Mouse (Mus musculus) monocyte, adult 2 months (primary cell): Measurements from ENCODE around the gene Ctns.

Source experiments
- DNase-seq, 2 experiments: peaks; one replicate each; pipeline ENCODE4 v3.0.0; 2022; ENCODE audit warnings: low spot score in 2 of 2, low read depth in 1 of 2

Gene Ctns

DNA sequence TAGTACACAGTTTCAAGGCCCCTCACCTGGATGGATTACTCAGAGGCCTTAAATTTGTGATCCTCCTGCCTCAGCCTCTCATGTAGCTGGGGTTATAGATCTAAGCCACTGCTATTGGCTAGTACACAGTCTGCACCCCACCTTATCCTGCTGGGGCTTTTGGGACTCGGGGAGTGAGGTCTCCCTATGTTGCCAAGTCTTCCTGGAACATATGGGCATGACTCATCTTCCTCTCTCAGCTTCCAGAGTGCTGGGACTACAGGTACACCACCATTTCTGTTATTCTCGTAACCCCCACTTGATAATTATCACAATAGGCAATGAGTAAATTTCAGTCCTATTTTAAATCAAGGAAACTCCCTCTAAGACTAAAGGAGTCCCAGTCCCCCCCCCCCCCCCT is 4.4 kb downstream of the Ctns start:
- DNase-seq = no peak

DNA sequence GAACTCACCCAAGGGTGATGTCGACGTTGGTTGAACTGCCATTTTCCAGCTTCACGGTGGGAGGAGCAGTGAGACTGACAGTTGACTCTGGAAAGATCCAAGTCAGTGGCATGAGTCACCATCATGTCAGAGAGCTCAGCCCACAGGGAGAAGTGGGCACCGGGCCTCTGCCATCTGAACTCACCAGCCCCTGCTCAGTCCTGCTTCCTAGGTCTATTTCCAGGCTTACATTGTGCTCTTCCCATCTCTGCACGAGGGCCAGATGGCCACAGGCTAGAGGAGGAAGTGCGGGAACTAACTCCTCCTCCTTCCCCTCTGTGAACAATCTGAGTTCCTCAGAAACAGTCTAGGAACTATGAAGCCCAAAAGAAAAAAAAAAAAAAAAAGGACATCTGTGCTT is 5.8 kb downstream of the Ctns start:
- peak in 1 of 2 experiments; percentile 16 for DNase-seq

DNA sequence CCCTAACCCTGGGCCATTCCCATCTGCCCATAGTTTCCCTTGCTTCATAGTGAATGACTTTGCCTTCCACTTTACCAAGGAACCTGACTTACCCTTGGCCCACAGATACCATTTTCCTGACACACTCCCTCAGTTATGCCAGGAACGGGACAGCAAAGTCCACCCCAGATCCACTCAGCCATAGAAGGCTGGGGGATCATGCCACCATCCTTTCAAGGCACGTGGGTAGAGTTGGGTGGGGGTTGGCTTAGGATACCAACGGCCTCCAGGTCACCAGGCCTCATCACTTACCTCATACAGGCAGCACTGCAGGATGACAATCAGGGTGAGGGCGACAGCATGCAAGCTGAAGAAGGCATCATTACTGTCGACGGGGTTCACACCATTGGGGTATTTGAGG is 11.6 kb downstream of the Ctns start:
- DNase-seq = no peak

DNA sequence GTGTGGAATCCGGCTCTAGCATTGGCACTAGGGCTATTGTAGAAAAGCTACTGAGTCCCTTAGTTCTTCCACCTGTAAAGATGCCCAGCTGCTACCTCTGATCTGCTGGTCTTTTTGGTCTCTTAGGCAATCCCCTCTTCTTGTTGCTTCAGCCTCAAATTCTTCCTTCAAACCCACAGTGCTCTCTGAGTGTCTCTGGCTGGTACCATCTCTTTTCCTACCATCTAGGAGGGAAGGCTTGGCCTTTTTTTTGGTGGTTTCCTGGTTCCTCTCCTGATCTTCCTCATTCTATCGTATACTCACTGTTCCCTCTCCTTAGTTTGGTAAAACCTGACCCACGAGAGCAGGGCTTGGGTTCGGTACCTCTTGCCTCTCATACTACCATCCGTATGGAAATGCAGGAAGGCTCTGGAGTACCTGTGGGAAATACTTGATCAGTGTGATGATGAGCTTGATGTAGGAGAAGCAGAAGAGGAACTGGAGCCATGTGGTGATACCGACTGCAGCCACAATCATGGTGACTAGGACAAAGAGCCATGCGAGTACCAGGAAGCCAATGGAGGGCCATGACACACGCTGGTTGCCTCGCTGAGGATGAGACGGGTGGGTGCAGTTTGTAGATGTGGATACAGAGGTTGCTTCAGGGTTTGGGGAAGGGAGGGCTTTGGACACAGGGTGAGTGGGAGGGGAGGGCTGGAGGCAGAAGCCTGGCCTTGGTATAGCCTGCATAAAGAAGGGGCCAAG is 12.8 kb downstream of the Ctns start:
- DNase-seq = no peak

DNA sequence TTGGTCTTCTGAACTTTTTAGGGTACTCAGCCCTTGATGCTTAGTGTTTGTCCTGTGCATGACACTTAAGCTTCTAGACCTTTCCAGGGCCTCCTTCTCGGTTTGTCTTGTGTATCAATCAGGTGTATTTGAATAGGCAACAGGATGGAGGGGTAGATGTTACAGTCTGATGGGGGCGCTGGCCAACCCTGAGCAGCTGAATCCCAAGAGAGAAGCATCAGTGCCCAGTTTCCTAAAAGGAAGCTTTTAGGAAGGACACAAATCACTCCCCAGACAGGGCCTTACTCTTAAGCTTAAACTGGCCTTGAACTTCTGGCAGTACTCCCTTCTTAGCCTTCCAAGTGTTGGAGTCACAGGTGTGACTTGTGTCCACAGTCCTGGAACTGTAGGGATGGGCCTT is 20.9 kb downstream of the Ctns start:
- DNase-seq = no peak

DNA sequence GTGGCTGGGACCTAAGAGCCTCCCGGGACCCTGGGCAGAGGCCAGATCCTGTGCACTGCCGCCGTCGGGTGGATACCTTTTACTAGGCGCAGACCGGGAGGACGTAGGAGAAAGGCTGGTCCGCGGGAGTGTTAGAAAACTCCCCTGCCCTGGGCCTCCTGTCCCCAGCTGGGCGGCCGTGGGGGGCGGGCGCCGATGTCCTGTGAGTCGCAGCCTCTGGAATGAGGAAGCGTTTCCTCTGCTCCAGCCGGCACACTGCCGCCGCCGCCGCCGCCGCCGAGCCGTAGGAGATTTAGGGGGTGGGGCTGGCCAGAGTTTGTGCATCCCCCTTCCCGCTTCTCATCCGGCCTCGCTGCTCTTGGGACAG is 21.4 kb downstream of the Ctns start:
- peak in 1 of 2 experiments; percentile 52 for DNase-seq

DNA sequence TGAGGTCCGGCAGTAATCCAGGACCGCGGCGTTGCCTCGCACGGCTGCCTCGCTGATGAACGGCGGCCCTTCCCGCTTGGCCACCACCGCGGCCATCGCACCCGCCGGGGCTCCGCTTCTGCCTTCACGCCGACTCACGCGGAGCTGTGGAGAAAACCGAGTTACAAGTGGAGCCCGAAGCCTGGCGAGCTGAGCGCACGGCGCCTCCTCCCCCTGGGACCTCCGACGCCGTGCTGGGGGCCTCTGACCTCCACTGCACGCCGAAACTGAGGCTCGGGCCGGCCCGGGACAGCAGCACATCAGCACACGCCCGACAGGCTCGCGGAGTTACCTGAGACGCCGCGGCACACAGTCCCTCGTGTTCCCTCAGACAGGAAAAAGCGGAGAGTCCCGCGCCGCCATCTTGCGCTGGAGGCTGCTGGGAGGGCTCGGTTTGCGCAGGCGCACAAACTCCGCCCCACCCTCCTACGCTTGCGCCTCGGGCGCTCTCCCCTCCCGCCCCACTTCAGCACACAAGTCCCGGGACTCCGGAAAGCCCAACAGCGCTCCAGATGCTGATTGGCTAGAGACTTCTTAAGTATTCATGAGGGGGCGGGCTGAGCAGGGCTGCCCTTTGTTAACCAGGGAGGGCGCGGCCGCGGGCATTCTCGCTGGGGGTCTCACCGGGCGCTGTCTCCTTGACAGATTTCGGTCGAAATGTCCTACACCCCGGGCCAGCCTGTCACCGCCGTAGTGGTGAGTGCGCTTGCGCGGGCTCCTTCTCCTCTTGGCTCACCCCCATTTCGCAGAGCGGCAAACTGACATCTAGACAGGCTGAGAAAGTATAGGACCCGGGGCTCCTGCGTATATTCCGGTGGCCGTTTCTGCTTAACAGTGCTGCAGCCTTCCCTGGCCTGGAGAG is 22.0 kb downstream of the Ctns start, which contains the start of the genes Emc6 and Tax1bp3:
TSS of gene Emc6 (minus strand) at position 430 of the 901 bp plus-strand sequence.
TSS of gene Tax1bp3 (plus strand) at position 476 of the 901 bp plus-strand sequence.
- DNase-seq = peak; percentile 91 to 92

DNA sequence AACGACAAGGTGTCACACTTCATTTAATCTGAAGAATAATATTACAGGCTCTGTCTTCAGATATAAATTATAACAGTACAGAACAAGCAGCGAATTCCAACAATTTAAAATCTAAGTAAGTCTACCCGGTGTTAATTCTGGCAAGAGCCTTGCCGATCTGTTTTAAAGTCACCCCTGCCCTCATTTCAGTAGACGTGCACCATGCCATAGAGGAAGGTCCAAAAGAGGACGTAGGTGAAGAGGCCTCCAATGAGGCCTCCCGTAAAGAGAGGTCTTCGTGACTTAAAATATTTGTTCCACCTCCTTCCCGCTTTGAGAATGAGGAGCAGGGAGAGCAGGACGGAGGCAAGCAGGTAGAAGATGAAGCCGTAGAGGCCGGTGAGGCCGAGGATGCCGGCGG is 22.7 kb downstream of the Ctns start:
- DNase-seq = peak in 1 of 2 experiments; percentile 21

DNA sequence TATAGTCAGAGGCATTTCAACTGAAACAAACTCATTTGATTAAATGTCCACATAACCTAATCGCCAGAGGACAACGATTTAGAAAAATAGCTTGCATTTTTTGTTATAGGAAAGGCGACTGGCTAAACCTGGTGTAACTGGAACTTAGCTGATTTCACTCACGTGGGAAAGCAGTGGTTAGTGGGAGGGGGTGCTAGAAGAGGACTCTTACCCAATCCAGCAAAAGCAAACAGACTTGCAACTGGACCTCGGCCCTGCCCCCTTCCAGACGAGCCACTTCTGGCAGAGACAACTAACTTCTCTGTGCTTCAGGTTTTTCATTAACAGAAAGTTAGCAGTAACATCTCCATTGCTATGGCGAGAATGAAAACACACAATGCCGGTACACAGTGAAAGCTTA is 23.2 kb downstream of the Ctns start:
- no peak for DNase-seq

DNA sequence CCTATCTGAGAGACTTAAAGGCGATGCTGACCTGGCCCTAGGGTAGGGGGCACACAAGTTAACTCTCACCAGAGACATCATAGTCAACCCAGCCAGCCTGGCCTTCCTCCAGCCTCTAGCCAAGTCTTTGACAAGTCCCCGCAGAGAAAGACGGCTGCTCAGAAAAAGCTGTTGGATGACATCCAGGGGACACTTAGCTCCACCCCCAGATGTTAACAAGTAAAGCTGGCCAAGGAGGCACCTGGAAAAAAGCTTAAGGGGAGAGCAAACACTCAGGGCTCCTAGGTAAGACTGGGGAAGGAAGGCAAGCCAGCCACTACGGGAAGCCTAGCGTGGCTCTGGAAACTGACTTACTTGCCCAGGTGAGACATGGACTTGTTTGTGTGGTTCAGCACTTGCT is 26.7 kb downstream of the Ctns start:
- DNase-seq = no peak

DNA sequence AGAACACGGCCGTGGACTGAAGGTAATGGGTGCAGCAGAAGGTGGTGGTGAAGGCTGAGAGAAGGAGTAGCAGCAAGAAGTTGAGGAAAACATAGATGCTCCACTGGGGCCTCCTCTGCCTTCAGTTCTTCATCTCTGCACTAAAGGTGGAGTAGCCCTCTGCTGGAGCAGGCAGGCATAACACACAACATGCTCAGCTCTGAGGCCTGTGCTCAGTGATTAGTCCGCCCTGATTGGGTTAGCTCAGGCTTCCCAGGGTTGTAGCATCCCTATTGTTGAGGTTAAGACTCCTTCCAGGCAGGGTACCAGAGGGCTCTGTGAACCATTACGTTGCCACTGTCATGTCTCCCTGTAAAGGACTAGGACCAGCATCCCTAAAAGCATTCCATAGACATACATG is 29.6 kb downstream of the Ctns start:
- DNase-seq = peak in 1 of 2 experiments; percentile 19

DNA sequence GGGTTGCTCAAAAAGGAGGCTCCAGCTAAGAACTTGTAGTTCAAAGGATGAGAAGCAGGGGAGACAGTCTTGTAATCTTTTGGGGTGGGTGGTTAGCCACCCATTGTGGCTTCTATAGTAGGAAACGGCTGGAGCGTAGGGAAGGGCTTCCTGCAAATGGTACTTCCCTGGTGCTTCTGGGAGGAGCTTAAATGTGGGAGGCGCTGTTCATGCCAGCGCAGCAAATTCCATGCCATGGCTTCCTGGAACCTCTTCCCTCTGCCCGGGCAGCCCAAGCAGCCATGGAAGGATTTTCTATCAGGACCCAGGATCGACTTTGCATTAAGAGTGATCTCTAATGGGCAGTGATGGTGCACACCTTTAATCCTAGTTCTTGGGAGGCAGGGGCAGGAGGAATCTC is 30.3 kb downstream of the Ctns start:
- DNase-seq = no peak

DNA sequence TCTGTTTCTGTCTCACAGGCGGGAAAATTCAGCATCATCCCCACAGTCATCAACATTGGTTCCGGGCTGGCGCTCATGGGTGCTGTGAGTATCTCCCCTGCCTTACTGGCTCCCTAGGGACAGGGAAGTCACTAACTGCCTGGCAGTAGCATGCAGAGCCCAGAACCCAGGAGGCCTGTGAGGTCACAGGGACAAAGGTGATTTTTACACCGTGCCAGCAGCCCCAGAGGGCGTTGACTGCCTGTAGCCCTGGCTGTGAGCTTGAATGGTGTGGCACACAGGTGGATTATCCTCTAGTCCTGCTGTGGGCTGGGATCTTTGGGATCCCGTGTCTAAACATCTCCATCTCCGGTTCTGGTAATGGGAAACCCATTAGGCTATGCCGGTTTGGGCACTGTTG is 30.8 kb downstream of the Ctns start:
- no peak for DNase-seq

DNA sequence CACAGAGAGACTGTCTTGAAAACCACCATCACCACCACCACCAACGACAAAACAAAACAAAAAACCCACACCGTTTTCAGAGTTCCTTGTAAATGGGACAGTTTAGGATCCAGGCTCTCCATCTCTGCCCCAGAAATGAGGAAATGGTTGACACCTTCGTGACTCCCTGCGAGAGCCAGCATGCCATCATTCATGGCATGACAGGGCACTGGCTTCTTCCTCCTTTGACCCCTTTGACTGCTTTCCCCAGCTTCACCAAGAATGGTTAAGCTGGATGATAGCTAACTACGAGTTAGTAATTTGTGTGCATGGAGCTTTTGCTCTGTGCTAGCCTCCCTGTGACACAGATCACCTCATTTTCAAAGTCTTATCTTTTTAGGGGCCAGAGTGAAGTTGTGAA is 36.6 kb downstream of the Ctns start:
- no peak for DNase-seq

DNA sequence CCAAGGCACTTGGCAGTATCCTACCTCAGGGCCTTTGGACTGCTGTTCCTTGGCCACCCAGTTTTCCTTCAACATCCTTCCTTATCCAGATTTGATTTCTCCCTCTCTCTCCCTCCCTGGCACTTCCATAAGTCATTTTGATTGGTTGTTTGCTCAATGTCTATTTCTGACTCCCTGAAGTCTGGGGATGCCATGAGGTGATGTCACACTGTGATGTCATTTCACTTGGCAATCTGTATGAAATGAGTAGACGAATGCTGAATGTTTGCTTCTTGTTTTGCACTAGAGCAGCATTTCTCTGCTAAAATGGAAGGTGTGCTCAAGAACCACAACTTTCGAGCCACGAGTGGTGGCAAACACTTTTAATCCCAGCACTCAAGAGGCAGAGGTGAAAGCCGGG is 37.2 kb downstream of the Ctns start:
- DNase-seq = no peak

DNA sequence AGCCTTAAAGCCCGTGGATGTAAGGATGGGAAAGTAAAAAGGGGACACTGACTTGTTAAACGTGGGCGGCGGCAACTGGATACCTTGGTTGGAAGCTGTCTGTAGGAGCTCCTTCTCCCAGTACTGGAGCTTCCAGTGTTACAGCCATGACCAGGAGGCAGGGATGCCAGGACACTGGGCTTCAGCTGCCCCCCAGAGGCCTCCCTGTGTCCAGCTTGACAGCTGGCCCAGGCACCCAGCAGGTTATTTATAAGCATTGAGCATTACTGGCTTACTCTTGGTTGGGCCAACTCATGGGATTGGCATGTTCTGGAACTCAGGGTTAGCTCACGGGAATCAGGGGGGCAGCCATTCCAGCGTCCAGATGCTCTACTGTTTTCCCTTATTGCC is 38.0 kb downstream of the Ctns start:
- DNase-seq = no peak

DNA sequence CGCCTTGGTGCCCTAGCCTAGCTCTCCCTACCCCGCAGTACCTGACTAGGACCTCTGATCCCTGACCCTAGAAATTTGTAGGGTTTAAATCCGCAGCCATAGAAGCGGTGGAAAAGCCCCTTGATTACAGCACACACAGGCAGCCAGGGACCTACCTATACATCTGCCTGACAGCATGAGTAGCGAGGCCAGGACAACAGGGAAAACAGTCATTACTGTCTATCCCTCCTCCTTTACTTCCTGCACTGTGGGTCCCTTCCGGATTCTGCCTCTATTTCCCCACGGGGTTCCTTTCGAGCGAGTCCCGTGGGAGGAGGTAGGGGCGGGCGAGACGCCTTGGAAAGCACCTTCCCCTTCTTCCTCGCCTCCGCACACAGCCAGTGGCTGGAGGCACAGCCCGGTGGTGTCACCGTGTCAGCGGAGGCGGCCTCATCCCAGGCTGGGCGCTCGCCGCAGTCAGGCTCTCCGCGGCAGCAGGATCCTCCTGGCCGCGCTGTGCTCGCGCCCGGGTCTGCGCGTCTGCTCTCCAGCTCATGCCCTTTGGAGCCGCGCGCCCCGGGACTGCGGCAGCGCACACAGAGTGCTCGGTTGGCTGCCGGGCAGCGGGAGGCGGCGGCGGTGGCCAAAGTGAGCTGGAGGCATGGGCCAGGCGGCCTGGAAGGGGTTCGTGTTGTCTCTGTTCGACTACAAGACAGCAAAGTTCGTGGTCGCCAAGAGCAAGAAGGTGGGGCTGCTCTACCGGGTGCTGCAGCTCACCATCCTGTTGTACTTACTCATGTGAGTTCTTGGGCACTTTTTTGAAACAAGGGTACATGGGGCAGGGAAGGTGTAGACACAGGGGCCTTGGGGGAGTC is 38.7 kb downstream of the Ctns start, which contains the start of gene P2rx5:
TSS of gene P2rx5 (plus strand) at position 465 of the 854 bp plus-strand sequence.
- DNase-seq = no peak

DNA sequence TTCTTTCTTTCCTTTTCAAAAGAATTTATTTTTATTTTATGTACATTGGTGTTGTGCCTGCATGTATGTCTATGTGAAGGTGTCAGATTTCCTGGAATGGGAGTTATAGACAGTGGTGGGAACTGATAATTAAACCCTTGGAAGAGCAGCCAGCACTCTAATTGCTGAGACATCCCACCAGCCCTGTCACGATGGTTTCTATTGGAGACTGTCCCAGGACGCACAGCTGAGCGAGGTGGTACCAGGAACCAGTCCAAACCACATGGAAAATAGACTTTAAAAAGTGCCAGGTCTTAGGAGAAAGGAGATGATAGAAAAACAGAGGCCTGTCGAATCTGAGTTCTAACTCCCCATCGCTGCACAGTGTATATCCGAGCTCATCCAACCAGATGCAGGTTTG is 43.8 kb downstream of the Ctns start:
- DNase-seq = no peak

DNA sequence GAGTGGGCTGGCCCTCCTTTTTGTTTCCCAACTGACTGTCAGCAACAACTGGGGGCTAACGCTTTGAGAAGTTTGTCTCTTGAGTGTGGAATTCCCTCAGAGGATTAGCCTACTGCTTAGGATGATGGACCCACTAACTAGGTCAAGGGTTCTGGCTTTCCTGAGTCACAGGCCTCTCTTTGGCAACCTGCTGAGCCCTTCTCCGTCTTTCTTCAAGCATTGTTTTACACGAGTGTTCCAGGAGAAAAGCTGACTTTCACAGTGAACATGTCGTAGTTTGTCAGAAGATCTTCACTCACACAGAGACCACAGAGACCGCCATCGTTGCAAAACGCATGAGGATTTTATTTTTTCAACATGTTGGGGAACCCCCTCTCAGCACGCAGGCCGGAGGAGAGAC is 50.6 kb downstream of the Ctns start:
- DNase-seq = no peak

DNA sequence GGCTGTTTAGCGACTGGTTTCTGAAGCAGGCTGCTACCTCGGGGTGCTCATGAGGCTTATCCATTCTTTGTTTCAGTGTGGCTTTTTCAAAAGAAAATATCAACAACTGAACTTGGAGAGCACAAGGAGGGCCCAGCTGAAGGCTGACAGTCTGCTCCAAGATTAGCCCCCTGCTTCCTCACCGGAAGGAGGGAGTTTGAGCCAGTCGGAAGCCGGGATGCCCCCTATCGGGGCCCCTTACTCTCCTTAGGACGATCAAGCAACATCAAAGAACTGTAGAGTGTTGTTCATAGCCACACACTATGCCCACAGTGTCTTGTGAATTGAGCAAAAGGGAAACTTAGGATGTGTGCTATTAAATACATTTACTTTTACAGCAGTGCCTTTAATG is 51.9 kb downstream of the Ctns start:
- DNase-seq = no peak
